Mouse (Mus musculus) liver, embryonic 11.5 days (tissue): ENCODE measurements around the gene Gm15127. TPM values are rescaled to one million over a fixed set of nuclear protein-coding genes. Genes with fewer than 3 reads are reported as not detected.
"Not testable (repeated sequence)": the region's sequence is repeated elsewhere in the genome, so short reads cannot be mapped to it uniquely, and the experiment has no call there.

Experiments
- ATAC-seq: fragments of 200-750 bp; cut with Nextera tagmentation; replicated peaks from 2 replicates; pipeline ENCODE4 v1.8.0; 2017; ENCODE audit warnings: moderate number of reproducible peaks, mild to moderate bottlenecking, moderate TSS enrichment, moderate library complexity; ENCODE audit not compliant: low FRiP score
- DNase-seq: peaks from one replicate; pipeline ENCODE4 v3.0.0-alpha.2; 2017; ENCODE audit warnings: low spot score
- H3K27ac ChIP-seq: fragments of 300-500 bp; sonication (generic); 2 replicates; pipeline ENCODE4 v1.5.1; 2014; ENCODE audit warnings: mild to moderate bottlenecking, low read depth, low read length, control low read depth
- H3K27me3 ChIP-seq: fragments of 300-500 bp; sonication (generic); replicated peaks from 2 replicates; pipeline ENCODE4 v1.6.1; 2014; ENCODE audit warnings: low read length, mixed read lengths; ENCODE audit not compliant: control insufficient read depth, insufficient read depth
- H3K36me3 ChIP-seq: fragments of 300-500 bp; sonication (generic); 2 replicates; pipeline ENCODE4 v1.6.1; 2014; ENCODE audit warnings: mild to moderate bottlenecking, low read length, moderate library complexity, mixed read lengths; ENCODE audit not compliant: control insufficient read depth, insufficient read depth
- H3K4me1 ChIP-seq: fragments of 300-500 bp; sonication (generic); replicated peaks from 2 replicates; pipeline ENCODE4 v1.6.1; 2014; ENCODE audit warnings: low read length, mixed read lengths; ENCODE audit not compliant: control insufficient read depth, insufficient read depth
- H3K4me2 ChIP-seq: fragments of 300-500 bp; sonication (generic); 2 replicates; pipeline ENCODE4 v1.6.1; 2014; ENCODE audit warnings: mild to moderate bottlenecking, control low read depth, moderate library complexity
- H3K4me3 ChIP-seq: fragments of 300-500 bp; sonication (generic); 2 replicates; pipeline ENCODE4 v1.5.1; 2014; ENCODE audit warnings: low read depth, low read length, control low read depth
- H3K9ac ChIP-seq: fragments of 300-500 bp; sonication (generic); 2 replicates; pipeline ENCODE4 v1.6.1; 2014; ENCODE audit warnings: low read depth, low read length, control low read depth
- H3K9me3 ChIP-seq: fragments of 300-500 bp; sonication (generic); 2 replicates; pipeline ENCODE4 v1.6.1; 2016; ENCODE audit warnings: low read length, inconsistent platforms, mixed read lengths; ENCODE audit not compliant: control insufficient read depth
- WGBS: fragments of 180-500 bp; shearing (Covaris S2); extraction: QIAGEN DNeasy Blood & Tissue Kit; methylation state at CpG from one replicate; pipeline ENCODE4 v1.1.7; 2014; 5-methylcytosine and 5-hydroxymethylcytosine counted together
- polyA plus RNA-seq: library from polyadenylated mRNA; unstranded; fragments of >200 nt; fragmentation: Nextera tagmentation; extraction: Ambion mirVana; gene quantifications from 2 replicates; pipeline ENCODE4 v1.2.1, GENCODE M21; 2014

The Gm15127 gene
- not detected in 2 replicates for polyA plus RNA-seq

- not testable (repeated sequence) for H3K4me2 ChIP-seq, H3K36me3 ChIP-seq, H3K9ac ChIP-seq, H3K9me3 ChIP-seq, ATAC-seq, DNase-seq, H3K4me3 ChIP-seq, H3K27me3 ChIP-seq, H3K4me1 ChIP-seq, H3K27ac ChIP-seq
- 96% methylated on average over 2 of the region's 4 CpGs for WGBS
Observed at GRCm38 (mm10) chrX:148663298-148663697, at the start of gene Gm15127. TSS of gene Gm15127 (plus strand) at chrX:148663598.

GRCm38 (mm10) chrX:148615053-148615452 is 48.3 kb upstream of the Gm15127 start, which contains the start of gene Gm8334:
TSS of gene Gm8334 (minus strand) at chrX:148615153.
- DNase-seq = not testable (repeated sequence)
- 95% methylated on average over 2 of the region's 7 CpGs for WGBS

GRCm38 (mm10) chrX:148676290-148676689 is 12.9 kb downstream of the Gm15127 start:
- not testable (repeated sequence) for H3K27me3 ChIP-seq, H3K9ac ChIP-seq, H3K27ac ChIP-seq, H3K36me3 ChIP-seq, ATAC-seq, DNase-seq, H3K4me1 ChIP-seq, H3K4me3 ChIP-seq, H3K4me2 ChIP-seq, H3K9me3 ChIP-seq
- WGBS = 6% methylated on average over 1 of the region's 1 CpGs

More at GRCm38 (mm10) chrX:148615053-148615452, 48.3 kb upstream of the Gm15127 start, which contains the start of gene Gm8334:
- not testable (repeated sequence) for ATAC-seq, H3K9me3 ChIP-seq, H3K9ac ChIP-seq, H3K27ac ChIP-seq, H3K4me1 ChIP-seq, H3K27me3 ChIP-seq, H3K36me3 ChIP-seq, H3K4me2 ChIP-seq, H3K4me3 ChIP-seq

Other genes with a start within 250 kb of the Gm15127 start
- gene Gm15114, start 174.6 kb upstream of the Gm15127 start, polyA plus RNA-seq = not detected in 2 replicates
- gene Gm8334, start 48.4 kb upstream of the Gm15127 start, polyA plus RNA-seq = not detected in 2 replicates
- not detected in 2 replicates for gene Luzp4, start 194.0 kb downstream of the Gm15127 start, polyA plus RNA-seq